Mouse (Mus musculus): ENCODE measurements around the gene Kat6b. TPM values are rescaled to one million over a fixed set of nuclear protein-coding genes. Genes with fewer than 3 reads are reported as not detected.

Kat6b gene
- polyA plus RNA-seq, 1 experiment from 2014 or later = 9.4 TPM

DNA sequence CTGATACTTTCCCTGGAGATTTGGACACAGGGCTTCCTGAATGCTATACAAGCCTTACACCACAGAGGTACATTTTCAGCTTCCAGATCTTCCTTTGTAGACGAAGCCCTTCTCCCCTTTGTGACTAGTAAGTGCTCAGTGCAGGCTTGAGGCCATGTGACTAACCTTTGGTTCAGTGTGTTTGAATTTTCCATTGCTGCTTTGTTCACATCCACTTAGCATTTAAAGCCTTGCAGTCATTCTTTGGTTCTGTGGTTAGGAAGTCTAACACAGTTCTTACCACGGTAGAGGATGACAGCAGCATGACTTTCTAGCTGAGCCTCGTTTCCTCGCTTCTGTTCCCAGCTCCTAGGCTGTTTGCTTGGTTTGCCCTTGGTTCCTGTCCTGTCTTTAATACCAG is 44.4 kb downstream of the Kat6b start:
- H3K4me3 ChIP-seq = no peak overlapping the region
- no peak overlapping the region for H3K27ac ChIP-seq
- H3K36me3 ChIP-seq = no peaks in the 10 kb centered on the region
- H3K4me1 ChIP-seq (replicated peaks) = peaks cover 36% of the 10 kb centered on the region
- H3K9ac ChIP-seq = no peak overlapping the region
- H3K9me3 ChIP-seq (replicated peaks) = no peaks in the 10 kb centered on the region
- WGBS = 63% methylated on average over 4 of the region's 4 CpGs
- H3K4me2 ChIP-seq = no peak overlapping the region
- no peaks in the 10 kb centered on the region for H3K27me3 ChIP-seq
- no peak for ATAC-seq (replicated peaks; ENCODE audit: insufficient number of reproducible peaks, insufficient read depth, low FRiP score, low read depth)

DNA sequence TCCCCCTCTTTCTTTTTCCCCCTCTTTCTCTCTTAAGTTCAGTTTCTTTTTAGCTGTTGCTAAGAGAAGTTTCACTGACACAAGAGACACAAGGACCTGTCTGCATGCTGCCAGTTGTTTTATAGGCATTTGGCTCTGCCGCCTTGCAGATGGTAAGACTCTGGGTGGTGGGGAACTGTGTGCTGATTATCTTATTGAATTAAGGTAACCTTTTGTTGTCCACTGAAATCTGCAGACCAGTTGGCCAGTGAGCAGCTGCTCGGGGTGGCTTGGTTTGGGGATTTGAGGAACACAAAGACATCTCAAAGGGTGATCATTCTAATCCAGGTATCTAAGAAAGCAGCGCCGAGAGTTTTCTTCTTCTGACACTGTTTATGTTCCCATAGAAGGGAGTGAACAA is 52.3 kb downstream of the Kat6b start:
- Histone ChIP-seq H3K9ac (no peak overlapping the region), H3K27ac (no peak overlapping the region), H3K9me3 (replicated peaks) (no peaks in the 10 kb centered on the region), H3K4me1 (replicated peaks) (peaks cover 29% of the 10 kb centered on the region), H3K4me3 (no peak overlapping the region), H3K36me3 (no peaks in the 10 kb centered on the region), H3K27me3 (no peaks in the 10 kb centered on the region), H3K4me2 (no peak overlapping the region)
- WGBS = 66% methylated on average over 4 of the region's 4 CpGs
- no peak for ATAC-seq (replicated peaks; ENCODE audit: insufficient number of reproducible peaks, insufficient read depth, low FRiP score, low read depth)

DNA sequence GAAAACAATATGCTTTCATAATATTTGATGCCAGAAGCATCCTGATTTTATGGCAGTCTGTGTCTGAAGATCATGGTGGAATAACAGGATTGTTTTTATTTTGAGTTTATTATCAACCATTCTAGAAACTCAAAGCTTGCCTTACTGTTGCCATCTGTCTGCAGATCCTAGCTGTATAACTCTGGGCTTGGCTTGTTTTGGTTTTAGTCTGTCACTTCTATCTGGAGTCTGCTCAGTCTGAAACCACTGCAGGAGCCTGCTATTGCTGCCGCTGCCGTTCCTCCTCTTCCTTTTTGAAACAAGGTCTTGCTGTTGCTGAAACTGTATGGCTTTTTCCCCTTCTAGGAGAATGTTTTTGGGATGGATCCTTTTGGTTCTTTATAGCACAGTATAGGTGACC is 52.8 kb downstream of the Kat6b start:
- WGBS = 45% methylated on average over 2 of the region's 2 CpGs

DNA sequence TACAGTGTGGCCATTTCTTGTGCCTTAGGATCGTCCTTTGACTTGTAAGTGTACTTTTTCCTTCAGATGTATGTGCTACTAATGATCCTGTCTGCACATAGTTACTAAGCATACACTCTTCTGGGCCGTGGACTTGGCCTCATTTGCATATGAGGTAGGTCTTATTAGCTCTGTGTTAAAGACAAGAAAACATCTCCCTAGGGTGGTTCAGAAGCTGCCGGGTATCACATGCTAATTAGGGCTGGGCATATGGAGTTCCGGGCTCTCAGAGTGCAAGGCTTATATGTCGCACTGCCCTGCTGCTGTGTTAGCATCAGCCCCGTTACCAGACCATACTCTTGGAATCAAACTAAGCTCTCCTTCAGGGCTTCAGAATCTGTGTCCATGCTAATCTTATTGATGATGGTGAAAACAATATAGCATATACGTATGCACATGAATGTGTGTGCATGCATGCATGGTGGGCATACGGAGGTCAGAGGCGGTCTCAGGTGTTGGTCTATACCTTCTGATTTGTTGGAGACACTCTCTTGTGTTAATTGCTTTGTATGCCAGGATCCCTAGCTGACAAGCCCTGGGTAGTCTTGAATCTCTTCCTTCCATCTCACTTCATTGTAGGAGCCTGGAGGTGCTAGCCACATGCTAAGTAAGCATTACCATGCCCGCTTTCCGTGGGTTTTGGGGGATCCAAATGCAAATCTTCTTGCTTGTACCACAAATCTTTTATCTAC is 53.5 kb downstream of the Kat6b start:
- Histone ChIP-seq H3K27me3 (no peaks in the 10 kb centered on the region), H3K36me3 (no peaks in the 10 kb centered on the region), H3K27ac (no peak overlapping the region), H3K9ac (no peak overlapping the region), H3K4me1 (replicated peaks) (peaks cover 29% of the 10 kb centered on the region), H3K4me2 (no peak overlapping the region), H3K9me3 (replicated peaks) (no peaks in the 10 kb centered on the region), H3K4me3 (no peak overlapping the region)
- ATAC-seq (replicated peaks; ENCODE audit: insufficient number of reproducible peaks, insufficient read depth, low FRiP score, low read depth) = no peak
- WGBS = 85% methylated on average over 11 of the region's 11 CpGs

More for the DNA sequence above, 52.8 kb downstream of the Kat6b start:
- Histone ChIP-seq H3K4me3 (no peak overlapping the region), H3K4me2 (no peak overlapping the region), H3K36me3 (no peaks in the 10 kb centered on the region), H3K9ac (no peak overlapping the region), H3K4me1 (replicated peaks) (peaks cover 32% of the 10 kb centered on the region), H3K9me3 (replicated peaks) (no peaks in the 10 kb centered on the region), H3K27me3 (no peaks in the 10 kb centered on the region), H3K27ac (no peak overlapping the region)
- no peak for ATAC-seq (replicated peaks; ENCODE audit: insufficient number of reproducible peaks, insufficient read depth, low FRiP score, low read depth)

DNA sequence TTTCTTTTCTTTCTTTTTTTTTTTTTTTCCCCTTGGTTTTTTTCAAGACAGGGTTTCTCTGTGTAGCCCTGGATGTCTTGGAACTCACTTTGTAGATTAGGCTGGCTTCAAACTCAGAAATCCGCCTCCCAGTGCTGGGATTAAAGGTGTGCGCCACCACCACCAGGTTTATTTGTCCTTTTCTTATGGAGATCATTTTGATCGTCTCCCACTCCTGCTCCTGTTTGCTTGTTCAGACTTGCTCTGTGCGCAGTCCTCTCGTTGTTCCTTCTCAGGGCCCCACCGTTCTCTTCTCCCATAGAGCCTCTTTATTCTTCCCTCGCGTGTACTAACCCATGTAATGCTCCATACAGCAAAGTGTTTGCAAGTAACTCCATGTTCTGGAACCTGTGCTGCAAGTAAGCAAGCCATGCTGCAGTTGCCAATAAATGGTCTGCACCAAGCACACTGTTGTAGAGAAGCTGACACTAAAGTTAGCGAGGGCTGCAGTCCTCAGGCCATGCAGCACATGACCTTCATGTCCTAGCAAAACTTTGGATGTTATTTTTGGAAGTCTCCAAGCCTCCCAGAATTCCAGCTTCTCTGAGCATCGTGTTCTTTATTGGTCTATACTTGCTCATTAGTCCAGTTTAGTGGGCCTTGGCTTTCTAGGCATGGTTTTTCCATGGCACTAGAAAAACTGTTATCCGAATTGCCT is 55.4 kb downstream of the Kat6b start:
- Histone ChIP-seq H3K27ac (peak overlapping the region; percentile 80), H3K4me2 (no peak overlapping the region), H3K36me3 (no peaks in the 10 kb centered on the region; the same call in 1 of the 2 replicates), H3K4me1 (replicated peaks) (peaks cover 34% of the 10 kb centered on the region), H3K9me3 (replicated peaks) (no peaks in the 10 kb centered on the region), H3K4me3 (no peak overlapping the region), H3K9ac (no peak overlapping the region), H3K27me3 (no peaks in the 10 kb centered on the region)
- 72% methylated on average over 11 of the region's 11 CpGs for WGBS
- no peak; the same call in 1 of the 2 replicates for ATAC-seq (replicated peaks; ENCODE audit: insufficient number of reproducible peaks, insufficient read depth, low FRiP score, low read depth)

DNA sequence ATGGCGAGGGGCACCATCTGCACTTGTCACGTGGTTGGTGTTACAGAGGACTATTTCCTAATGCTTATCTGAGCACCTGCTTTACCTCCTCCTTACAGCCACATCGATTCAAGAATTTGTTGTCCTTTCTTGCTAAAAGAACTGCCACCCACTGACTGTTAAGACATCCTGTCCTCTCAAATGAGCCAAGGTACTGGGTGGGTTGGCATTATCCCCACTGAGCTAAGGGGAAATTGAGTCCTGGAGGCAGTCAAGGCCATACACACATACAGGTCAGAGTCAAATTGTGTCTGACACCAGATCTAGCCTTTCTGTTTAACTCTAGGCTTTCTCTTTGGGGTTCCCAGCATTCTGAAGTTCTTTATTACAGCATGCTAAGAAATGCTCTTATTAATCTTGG is 56.6 kb downstream of the Kat6b start:
- no peak overlapping the region for H3K9ac ChIP-seq
- H3K27me3 ChIP-seq = no peaks in the 10 kb centered on the region
- whole genome bisulfite sequencing = 73% methylated on average over 3 of the region's 3 CpGs
- ATAC-seq (replicated peaks; ENCODE audit: insufficient number of reproducible peaks, insufficient read depth, low FRiP score, low read depth) = no peak
- no peak overlapping the region for H3K27ac ChIP-seq
- H3K4me2 ChIP-seq = no peak overlapping the region
- H3K4me1 ChIP-seq (replicated peaks) = peaks cover 36% of the 10 kb centered on the region
- no peak overlapping the region for H3K4me3 ChIP-seq
- H3K9me3 ChIP-seq (replicated peaks) = no peaks in the 10 kb centered on the region; the same call in 1 of the 2 replicates
- peaks cover 6% of the 10 kb centered on the region for H3K36me3 ChIP-seq

DNA sequence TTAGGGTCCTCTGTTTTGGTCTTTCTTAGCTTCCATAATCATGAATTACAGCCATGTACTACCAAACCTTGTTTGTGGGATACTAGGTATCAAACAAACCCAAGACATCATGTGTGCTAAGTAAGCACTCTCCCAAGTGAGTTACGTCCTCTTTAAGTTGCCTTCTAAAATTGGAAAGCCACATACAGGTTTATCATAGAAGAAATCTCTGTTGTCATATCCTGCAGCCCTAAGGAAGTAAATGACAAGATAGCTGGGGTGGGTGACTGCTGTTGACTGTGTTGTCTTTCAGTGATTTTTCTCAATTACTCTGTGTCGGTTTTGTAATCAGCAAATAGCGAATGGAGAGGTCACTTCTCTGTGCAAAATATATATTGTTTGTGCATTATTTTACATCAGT is 58.5 kb downstream of the Kat6b start:
- peaks cover 6% of the 10 kb centered on the region for H3K36me3 ChIP-seq
- no peaks in the 10 kb centered on the region; the same call in 1 of the 2 replicates for H3K9me3 ChIP-seq (replicated peaks)
- no peak overlapping the region for H3K27ac ChIP-seq
- 85% methylated on average over 3 of the region's 3 CpGs for WGBS
- no peak overlapping the region for H3K4me2 ChIP-seq
- H3K9ac ChIP-seq = no peak overlapping the region
- ATAC-seq (replicated peaks; ENCODE audit: insufficient number of reproducible peaks, insufficient read depth, low FRiP score, low read depth) = no peak
- no peak overlapping the region for H3K4me3 ChIP-seq
- H3K27me3 ChIP-seq = no peaks in the 10 kb centered on the region
- peaks cover 37% of the 10 kb centered on the region for H3K4me1 ChIP-seq (replicated peaks)

DNA sequence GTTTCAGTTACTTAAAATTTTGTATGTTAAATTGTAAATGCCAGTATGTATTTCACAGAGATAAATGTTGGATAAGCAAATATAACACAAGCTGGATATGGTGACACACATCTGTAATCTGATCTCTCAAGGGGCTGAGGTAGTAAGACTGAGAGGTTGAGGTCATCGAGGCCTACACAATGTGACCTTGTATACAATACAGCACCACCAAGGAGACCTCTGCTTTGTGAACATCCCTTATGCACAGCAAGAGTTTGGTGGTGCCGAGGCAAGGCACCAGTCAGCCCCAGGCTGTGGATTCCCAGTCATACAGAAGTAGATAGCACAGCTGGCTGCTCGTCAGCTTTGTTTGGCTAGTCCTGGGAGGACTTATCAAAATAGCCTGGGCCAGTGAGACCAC is 59.1 kb downstream of the Kat6b start:
- 33% methylated on average over 3 of the region's 3 CpGs for WGBS
- no peak overlapping the region for H3K27ac ChIP-seq
- H3K4me2 ChIP-seq = no peak overlapping the region
- H3K36me3 ChIP-seq = peaks cover 6% of the 10 kb centered on the region
- no peaks in the 10 kb centered on the region for H3K27me3 ChIP-seq
- H3K4me1 ChIP-seq (replicated peaks) = peaks cover 40% of the 10 kb centered on the region
- H3K9ac ChIP-seq = no peak overlapping the region
- no peak for ATAC-seq (replicated peaks; ENCODE audit: insufficient number of reproducible peaks, insufficient read depth, low FRiP score, low read depth)
- H3K9me3 ChIP-seq (replicated peaks) = no peaks in the 10 kb centered on the region; the same call in 1 of the 2 replicates
- H3K4me3 ChIP-seq = no peak overlapping the region

DNA sequence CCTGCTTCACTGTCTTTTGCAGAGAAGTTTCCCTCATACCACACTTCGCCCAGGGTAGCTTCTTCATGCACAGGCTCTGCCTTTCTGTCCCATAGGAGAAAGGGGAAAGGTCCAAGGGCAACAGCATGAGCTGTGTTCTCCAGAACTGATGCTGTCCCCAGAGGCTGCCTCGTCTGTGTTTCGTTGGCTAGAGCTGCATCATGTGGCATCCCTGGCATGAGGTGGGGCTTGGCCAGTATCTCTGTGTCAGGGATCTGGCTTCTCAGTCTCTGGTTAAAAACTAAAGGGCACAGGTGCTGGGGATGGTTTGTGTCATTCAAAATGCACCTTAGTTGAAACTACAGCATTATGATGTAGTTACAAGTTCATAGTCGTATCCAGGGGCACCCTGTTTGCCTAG is 64.3 kb downstream of the Kat6b start:
- Histone ChIP-seq H3K9ac (no peak overlapping the region), H3K4me3 (no peak overlapping the region), H3K27me3 (no peaks in the 10 kb centered on the region), H3K36me3 (peaks cover 6% of the 10 kb centered on the region), H3K4me1 (replicated peaks) (peaks cover 56% of the 10 kb centered on the region), H3K27ac (no peak overlapping the region), H3K4me2 (no peak overlapping the region), H3K9me3 (replicated peaks) (no peaks in the 10 kb centered on the region; the same call in 1 of the 2 replicates)
- 60% methylated on average over 4 of the region's 4 CpGs for WGBS
- ATAC-seq (replicated peaks; ENCODE audit: insufficient number of reproducible peaks, insufficient read depth, low FRiP score, low read depth) = no peak

DNA sequence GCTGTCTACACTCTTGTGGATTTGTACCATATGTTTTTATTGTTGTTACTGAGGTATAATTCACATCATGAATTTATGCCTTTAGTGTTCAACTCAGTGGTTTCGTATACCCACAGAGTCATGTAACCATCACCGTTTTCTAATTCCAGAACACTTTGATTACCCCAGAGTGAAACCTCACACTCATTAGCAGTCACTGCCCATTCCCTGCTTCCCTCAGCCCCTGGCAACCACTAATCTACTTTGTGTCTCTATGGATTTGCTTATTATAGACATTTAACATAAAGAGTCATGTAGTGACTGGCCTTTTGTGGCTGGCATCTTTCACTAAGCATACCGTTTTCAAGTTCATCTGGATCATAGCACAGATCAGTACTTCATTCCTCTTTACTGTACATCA is 65.1 kb downstream of the Kat6b start:
- H3K27ac ChIP-seq = peak overlapping the region; percentile 60; the same call in 1 of the 2 replicates

DNA sequence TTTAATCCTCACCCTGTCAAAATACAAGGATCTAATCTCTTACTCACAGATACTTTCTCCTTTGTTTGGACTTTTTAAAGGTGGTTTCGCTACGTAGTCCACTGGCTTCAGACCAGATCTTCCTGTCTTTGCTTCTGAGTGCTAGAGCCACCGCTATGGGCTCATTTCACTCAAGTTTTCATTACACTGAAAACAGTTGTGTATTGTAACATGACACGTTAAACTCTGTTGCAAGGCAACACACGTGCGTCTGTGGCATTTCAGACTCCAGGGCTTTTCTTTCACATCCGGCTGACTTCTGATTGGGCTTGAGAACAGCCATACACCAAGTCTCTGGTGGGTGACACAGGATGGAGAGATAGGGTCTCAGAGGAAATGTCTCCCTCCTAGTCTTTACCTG is 66.1 kb downstream of the Kat6b start:
- Histone ChIP-seq H3K9ac (no peak overlapping the region), H3K4me2 (peak overlapping the region; percentile 28), H3K36me3 (peaks cover 3% of the 10 kb centered on the region), H3K27ac (peak overlapping the region; percentile 60), H3K4me3 (peak overlapping the region; percentile 2; the same call in 1 of the 2 replicates), H3K27me3 (no peaks in the 10 kb centered on the region), H3K4me1 (replicated peaks) (peaks cover 63% of the 10 kb centered on the region), H3K9me3 (replicated peaks) (no peaks in the 10 kb centered on the region; the same call in 1 of the 2 replicates)
- 17% methylated on average over 7 of the region's 7 CpGs for WGBS
- ATAC-seq (replicated peaks; ENCODE audit: insufficient number of reproducible peaks, insufficient read depth, low FRiP score, low read depth) = no peak

More for the DNA sequence above, 65.1 kb downstream of the Kat6b start:
- no peak overlapping the region for H3K4me2 ChIP-seq
- no peaks in the 10 kb centered on the region for H3K27me3 ChIP-seq
- no peaks in the 10 kb centered on the region; the same call in 1 of the 2 replicates for H3K9me3 ChIP-seq (replicated peaks)
- peaks cover 6% of the 10 kb centered on the region for H3K36me3 ChIP-seq
- H3K9ac ChIP-seq = no peak overlapping the region
- no peak overlapping the region for H3K4me3 ChIP-seq
- ATAC-seq (replicated peaks; ENCODE audit: insufficient number of reproducible peaks, insufficient read depth, low FRiP score, low read depth) = no peak
- 62% methylated on average over 3 of the region's 3 CpGs for WGBS
- H3K4me1 ChIP-seq (replicated peaks) = peaks cover 55% of the 10 kb centered on the region

Measured in heart, embryonic 15.5 days (tissue).